Mouse (Mus musculus): Measurements from ENCODE around the gene Sf3b4. TPM values are rescaled to one million over a fixed set of nuclear protein-coding genes. Genes with fewer than 3 reads are reported as not detected.
A peak's percentile ranks its signal among the peaks of the same experiment; 100 is the strongest.
"Not testable (repeated sequence)": the region's sequence is repeated elsewhere in the genome, so short reads cannot be mapped to it uniquely, and the experiment has no call there.

Gene Sf3b4
- polyA plus RNA-seq, 1 experiment from 2014 or later = 259 TPM

- 17% methylated on average over 27 of the region's 27 CpGs for WGBS
- Histone ChIP-seq H3K9ac (ENCODE audit: low read length) (peak overlapping the region; percentile 91), H3K4me1 (ENCODE audit: control insufficient read depth, insufficient read depth, low read length) (peaks cover 4% of the 10 kb centered on the region; the same call in 1 of the 2 replicates), H3K27me3 (ENCODE audit: control insufficient read depth, insufficient read depth, low read length) (no peaks in the 10 kb centered on the region), H3K9me3 (ENCODE audit: control insufficient read depth, low read length) (no peaks in the 10 kb centered on the region), H3K4me2 (ENCODE audit: low read depth, severe bottlenecking) (peak overlapping the region; percentile 91), H3K36me3 (ENCODE audit: control insufficient read depth, insufficient read depth, low read length) (no peaks in the 10 kb centered on the region), H3K4me3 (ENCODE audit: low read depth, low read length) (peak overlapping the region; percentile 54), H3K27ac (replicated peaks; ENCODE audit: low read depth, low read length) (peak overlapping the region; percentile 90)
- DNase-seq (ENCODE audit: low spot score) (no peak), ATAC-seq (ENCODE audit: insufficient number of reproducible peaks, low FRiP score, low TSS enrichment, low read depth) (peak; percentile 23)
These were observed 24.5 kb downstream of the Sf3b4 start for GRCm38 (mm10) chr3:96196437-96197128.

- Histone ChIP-seq H3K4me3 (ENCODE audit: low read depth, low read length) (peak overlapping the region; percentile 54), H3K27ac (replicated peaks; ENCODE audit: low read depth, low read length) (peak overlapping the region; percentile 90), H3K27me3 (ENCODE audit: control insufficient read depth, insufficient read depth, low read length) (no peaks in the 10 kb centered on the region), H3K4me2 (ENCODE audit: low read depth, severe bottlenecking) (peak overlapping the region; percentile 91), H3K4me1 (ENCODE audit: control insufficient read depth, insufficient read depth, low read length) (peaks cover 4% of the 10 kb centered on the region; the same call in 1 of the 2 replicates), H3K9ac (ENCODE audit: low read length) (peak overlapping the region; percentile 91), H3K9me3 (ENCODE audit: control insufficient read depth, low read length) (no peaks in the 10 kb centered on the region), H3K36me3 (ENCODE audit: control insufficient read depth, insufficient read depth, low read length) (no peaks in the 10 kb centered on the region)
- ATAC-seq (ENCODE audit: insufficient number of reproducible peaks, low FRiP score, low TSS enrichment, low read depth) (peak; percentile 92), DNase-seq (ENCODE audit: low spot score) (peak; percentile 90)
- under 1% methylated on average over 50 of the region's 50 CpGs for WGBS
These were observed 25.1 kb downstream of the Sf3b4 start for GRCm38 (mm10) chr3:96197129-96197749.

GRCm38 (mm10) chr3:96198181-96198580 lies 26.0 kb downstream of the Sf3b4 start:
- no peak overlapping the region for H3K27ac ChIP-seq (replicated peaks; ENCODE audit: low read depth, low read length)
- no peak overlapping the region for H3K9ac ChIP-seq (ENCODE audit: low read length)
- H3K27me3 ChIP-seq (ENCODE audit: control insufficient read depth, insufficient read depth, low read length) = no peaks in the 10 kb centered on the region
- H3K4me2 ChIP-seq (ENCODE audit: low read depth, severe bottlenecking) = peak overlapping the region; percentile 34
- H3K9me3 ChIP-seq (ENCODE audit: control insufficient read depth, low read length) = no peaks in the 10 kb centered on the region
- DNase-seq (ENCODE audit: low spot score) = no peak
- no peak overlapping the region for H3K4me3 ChIP-seq (ENCODE audit: low read depth, low read length)
- 10% methylated on average over 6 of the region's 6 CpGs for WGBS
- H3K4me1 ChIP-seq (ENCODE audit: control insufficient read depth, insufficient read depth, low read length) = peaks cover 4% of the 10 kb centered on the region; the same call in 1 of the 2 replicates
- no peak for ATAC-seq (ENCODE audit: insufficient number of reproducible peaks, low FRiP score, low TSS enrichment, low read depth)
- H3K36me3 ChIP-seq (ENCODE audit: control insufficient read depth, insufficient read depth, low read length) = no peaks in the 10 kb centered on the region

GRCm38 (mm10) chr3:96198601-96199251 lies 26.6 kb downstream of the Sf3b4 start:
- H3K36me3 ChIP-seq (ENCODE audit: control insufficient read depth, insufficient read depth, low read length); H3K4me2 ChIP-seq (ENCODE audit: low read depth, severe bottlenecking); H3K9ac ChIP-seq (ENCODE audit: low read length); H3K4me3 ChIP-seq (ENCODE audit: low read depth, low read length); ATAC-seq (ENCODE audit: insufficient number of reproducible peaks, low FRiP score, low TSS enrichment, low read depth); DNase-seq (ENCODE audit: low spot score); H3K27me3 ChIP-seq (ENCODE audit: control insufficient read depth, insufficient read depth, low read length); H3K9me3 ChIP-seq (ENCODE audit: control insufficient read depth, low read length); H3K27ac ChIP-seq (replicated peaks; ENCODE audit: low read depth, low read length); H3K4me1 ChIP-seq (ENCODE audit: control insufficient read depth, insufficient read depth, low read length): not testable (repeated sequence)
- 33% methylated on average over 6 of the region's 8 CpGs for WGBS

GRCm38 (mm10) chr3:96199731-96200130 lies 27.6 kb downstream of the Sf3b4 start:
- Histone ChIP-seq H3K9ac (ENCODE audit: low read length) (no peak overlapping the region), H3K27ac (replicated peaks; ENCODE audit: low read depth, low read length) (no peak overlapping the region), H3K36me3 (ENCODE audit: control insufficient read depth, insufficient read depth, low read length) (no peaks in the 10 kb centered on the region), H3K4me3 (ENCODE audit: low read depth, low read length) (no peak overlapping the region), H3K4me1 (ENCODE audit: control insufficient read depth, insufficient read depth, low read length) (peaks cover 4% of the 10 kb centered on the region; the same call in 1 of the 2 replicates), H3K27me3 (ENCODE audit: control insufficient read depth, insufficient read depth, low read length) (no peaks in the 10 kb centered on the region), H3K9me3 (ENCODE audit: control insufficient read depth, low read length) (no peaks in the 10 kb centered on the region), H3K4me2 (ENCODE audit: low read depth, severe bottlenecking) (no peak overlapping the region)
- ATAC-seq (ENCODE audit: insufficient number of reproducible peaks, low FRiP score, low TSS enrichment, low read depth) (no peak), DNase-seq (ENCODE audit: low spot score) (no peak)
- WGBS = 61% methylated on average over 2 of the region's 2 CpGs

- Histone ChIP-seq H3K36me3 (ENCODE audit: control insufficient read depth, insufficient read depth, low read length) (no peaks in the 10 kb centered on the region), H3K9me3 (ENCODE audit: control insufficient read depth, low read length) (no peaks in the 10 kb centered on the region), H3K27ac (replicated peaks; ENCODE audit: low read depth, low read length) (no peak overlapping the region), H3K4me3 (ENCODE audit: low read depth, low read length) (no peak overlapping the region), H3K4me1 (ENCODE audit: control insufficient read depth, insufficient read depth, low read length) (no peaks in the 10 kb centered on the region), H3K27me3 (ENCODE audit: control insufficient read depth, insufficient read depth, low read length) (no peaks in the 10 kb centered on the region), H3K9ac (ENCODE audit: low read length) (no peak overlapping the region), H3K4me2 (ENCODE audit: low read depth, severe bottlenecking) (no peak overlapping the region)
- WGBS = 77% methylated on average over 3 of the region's 3 CpGs
- DNase-seq (ENCODE audit: low spot score) = no peak
- no peak for ATAC-seq (ENCODE audit: insufficient number of reproducible peaks, low FRiP score, low TSS enrichment, low read depth)
These were observed 35.7 kb downstream of the Sf3b4 start for GRCm38 (mm10) chr3:96207819-96208218.

- 28% methylated on average over 15 of the region's 15 CpGs for WGBS
- H3K27ac ChIP-seq (replicated peaks; ENCODE audit: low read depth, low read length) = no peak overlapping the region
- no peak overlapping the region for H3K4me2 ChIP-seq (ENCODE audit: low read depth, severe bottlenecking)
- DNase-seq (ENCODE audit: low spot score) (peak; percentile 36), ATAC-seq (ENCODE audit: insufficient number of reproducible peaks, low FRiP score, low TSS enrichment, low read depth) (no peak)
- no peaks in the 10 kb centered on the region for H3K27me3 ChIP-seq (ENCODE audit: control insufficient read depth, insufficient read depth, low read length)
- H3K4me1 ChIP-seq (ENCODE audit: control insufficient read depth, insufficient read depth, low read length) = no peaks in the 10 kb centered on the region
- no peaks in the 10 kb centered on the region for H3K9me3 ChIP-seq (ENCODE audit: control insufficient read depth, low read length)
- no peak overlapping the region for H3K9ac ChIP-seq (ENCODE audit: low read length)
- no peaks in the 10 kb centered on the region for H3K36me3 ChIP-seq (ENCODE audit: control insufficient read depth, insufficient read depth, low read length)
- no peak overlapping the region for H3K4me3 ChIP-seq (ENCODE audit: low read depth, low read length)
These were observed 37.1 kb downstream of the Sf3b4 start for GRCm38 (mm10) chr3:96209242-96209641.

- Histone ChIP-seq H3K9me3 (ENCODE audit: control insufficient read depth, low read length) (no peaks in the 10 kb centered on the region), H3K4me3 (ENCODE audit: low read depth, low read length) (peak overlapping the region; percentile 61), H3K36me3 (ENCODE audit: control insufficient read depth, insufficient read depth, low read length) (no peaks in the 10 kb centered on the region), H3K4me1 (ENCODE audit: control insufficient read depth, insufficient read depth, low read length) (peaks cover 12% of the 10 kb centered on the region), H3K27ac (replicated peaks; ENCODE audit: low read depth, low read length) (peak overlapping the region; percentile 98), H3K4me2 (ENCODE audit: low read depth, severe bottlenecking) (peak overlapping the region; percentile 59), H3K9ac (ENCODE audit: low read length) (peak overlapping the region; percentile 47), H3K27me3 (ENCODE audit: control insufficient read depth, insufficient read depth, low read length) (no peaks in the 10 kb centered on the region)
- peak; percentile 67 for DNase-seq (ENCODE audit: low spot score)
- under 1% methylated on average over 12 of the region's 12 CpGs for whole genome bisulfite sequencing
- ATAC-seq (ENCODE audit: insufficient number of reproducible peaks, low FRiP score, low TSS enrichment, low read depth) = peak; percentile 2; the same call in 1 of the 2 replicates
These were observed 47.1 kb downstream of the Sf3b4 start for GRCm38 (mm10) chr3:96219191-96219641.

All from limb, embryonic 11.5 days (tissue).